In the genomic region with DNA sequence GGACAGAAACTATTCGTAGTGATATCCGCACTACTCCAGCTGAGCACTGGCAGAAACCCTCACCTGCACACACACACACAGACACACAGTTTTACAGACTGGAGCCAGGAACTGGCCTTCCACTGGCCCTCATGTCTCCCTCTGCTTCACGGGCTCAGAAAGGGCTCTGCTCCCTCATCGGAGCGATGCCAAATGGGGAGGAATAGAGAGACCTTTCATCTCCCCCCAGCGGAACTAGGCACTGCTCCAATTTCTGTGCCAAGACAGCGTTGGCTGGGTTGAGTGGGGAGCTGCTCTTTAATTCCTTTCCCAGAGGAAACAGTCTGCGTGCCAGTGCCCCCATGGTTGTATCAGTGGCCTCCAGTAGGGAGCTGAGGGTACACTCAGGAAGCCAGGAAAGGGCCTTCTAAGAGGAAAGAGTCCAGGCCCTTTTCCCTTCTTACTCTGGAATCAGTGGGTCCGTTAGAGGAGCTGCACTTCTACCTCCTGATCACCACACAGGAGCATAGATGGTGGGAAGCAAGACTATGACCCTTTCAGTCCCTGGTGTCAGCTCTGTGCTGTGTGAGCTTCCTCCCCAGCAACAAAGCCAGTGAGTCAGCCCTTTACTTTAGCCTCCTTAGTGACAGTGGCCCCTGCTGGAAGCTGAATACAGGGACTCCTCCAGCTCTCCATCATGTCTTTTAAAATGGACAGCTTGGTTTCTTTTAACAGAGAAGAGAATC, we compare ENCODE assay signal across 10 mouse cellular contexts.
DNase-seq lines count a peak whose midpoint lies in the region; ATAC-seq and TF ChIP-seq lines count a peak whose summit lies in the region.
"Had no signal": no experiment of that assay in that cellular context is flagged by ENCODE, and none has a peak within 500 bp of the region (broad histone marks: within the 10 kb centered on the region; RNA-seq: fewer than 3 reads in every experiment).

No protein-coding gene starts in this region.

- TF ChIP-seq CTCF in hindbrain, postnatal 0 days (IDR thresholded peaks at IDR 0.05; ENCODE audit: low read depth) = peak; percentile 48

- DNase-seq in hindbrain, embryonic 10.5 days (ENCODE audit: low spot score) = no peak
- DNase-seq in adrenal gland, postnatal 25 days = peak; percentile 66
- peak; percentile 95 for DNase-seq in hindbrain, postnatal 0 days (ENCODE audit: low spot score)
- DNase-seq in left cerebral cortex, postnatal 36 days (ENCODE audit: low spot score in 2 of 2) = peak; percentile 61 to 68
- peak; percentile 81 for DNase-seq in right cerebral cortex, adult 18-20 months
- DNase-seq in spleen, adult 18-20 months = no peak

- peaks cover 8% of the 10 kb centered on the region for H3K4me1 ChIP-seq in hindbrain, embryonic 10.5 days (replicated peaks)
- H3K4me1 ChIP-seq in hindbrain, embryonic 12.5 days = 0 out of 2 replicates have a peak, but pooled peaks cover 8% of the 10 kb centered on the region
- no peaks in the 10 kb centered on the region for H3K4me1 ChIP-seq in hindbrain, postnatal 0 days (ENCODE audit: insufficient read depth, low read length)
- H3K4me1 ChIP-seq: embryonic facial prominence, embryonic 12.5 days had no signal

- H3K36me3 ChIP-seq in hindbrain, embryonic 10.5 days = no peaks in the 10 kb centered on the region
- no peaks in the 10 kb centered on the region for H3K36me3 ChIP-seq in hindbrain, embryonic 12.5 days
- H3K36me3 ChIP-seq in hindbrain, postnatal 0 days (ENCODE audit: insufficient read depth, low read length) = no peaks in the 10 kb centered on the region
- H3K36me3 ChIP-seq: embryonic facial prominence, embryonic 12.5 days; midbrain, embryonic 12.5 days had no signal

- H3K9me3 ChIP-seq in hindbrain, embryonic 10.5 days = no peaks in the 10 kb centered on the region
- H3K9me3 ChIP-seq in hindbrain, embryonic 12.5 days (replicated peaks) = no peaks in the 10 kb centered on the region
- H3K9me3 ChIP-seq in hindbrain, postnatal 0 days (ENCODE audit: low read length) = no peaks in the 10 kb centered on the region
- H3K9me3 ChIP-seq: embryonic facial prominence, embryonic 12.5 days; midbrain, embryonic 12.5 days had no signal

- no peak overlapping the region for H3K4me2 ChIP-seq in hindbrain, embryonic 12.5 days (replicated peaks)
- no peak overlapping the region for H3K4me2 ChIP-seq in hindbrain, postnatal 0 days (ENCODE audit: low read depth, low read length)
- H3K4me2 ChIP-seq: embryonic facial prominence, embryonic 12.5 days; midbrain, embryonic 12.5 days had no signal

- no peak overlapping the region for H3K4me3 ChIP-seq in hindbrain, embryonic 10.5 days
- H3K4me3 ChIP-seq in hindbrain, embryonic 12.5 days = no peak overlapping the region
- no peak overlapping the region for H3K4me3 ChIP-seq in hindbrain, postnatal 0 days (ENCODE audit: low read length)
- H3K4me3 ChIP-seq: embryonic facial prominence, embryonic 12.5 days; midbrain, embryonic 12.5 days had no signal

- intact Hi-C loops in left cerebral cortex, postnatal 36 days (cut with DNase I) = loop anchor here (2.0 kb wide), 1 partner anchor 63 kb away; no protein-coding TSS in a partner anchor

- WGBS in hindbrain, embryonic 10.5 days = 80% methylated on average over 9 of the region's 9 CpGs
- WGBS in hindbrain, embryonic 12.5 days = 70% methylated on average over 9 of the region's 9 CpGs
- 34% methylated on average over 9 of the region's 9 CpGs for WGBS in hindbrain, postnatal 0 days

- peak overlapping the region; percentile 67 for H3K27ac ChIP-seq in hindbrain, embryonic 10.5 days
- H3K27ac ChIP-seq in hindbrain, embryonic 12.5 days = no peak overlapping the region
- H3K27ac ChIP-seq in hindbrain, postnatal 0 days = peak overlapping the region; percentile 78
- H3K27ac ChIP-seq: embryonic facial prominence, embryonic 12.5 days; midbrain, embryonic 12.5 days had no signal

- H3K9ac ChIP-seq in hindbrain, embryonic 12.5 days = no peak overlapping the region
- H3K9ac ChIP-seq in hindbrain, postnatal 0 days (replicated peaks; ENCODE audit: low read length) = no peak overlapping the region
- H3K9ac ChIP-seq: embryonic facial prominence, embryonic 12.5 days; midbrain, embryonic 12.5 days had no signal

- no peak for ATAC-seq in hindbrain, embryonic 12.5 days (ENCODE audit: low FRiP score)
- ATAC-seq in frontal cortex, adult (ENCODE audit: low TSS enrichment) = peak; percentile 70
- peak; percentile 96 for ATAC-seq in hindbrain, postnatal 0 days

- no peaks in the 10 kb centered on the region for H3K27me3 ChIP-seq in hindbrain, embryonic 10.5 days (ENCODE audit: insufficient read depth, poor library complexity, severe bottlenecking)
- no peaks in the 10 kb centered on the region for H3K27me3 ChIP-seq in hindbrain, embryonic 12.5 days
- H3K27me3 ChIP-seq in hindbrain, postnatal 0 days (ENCODE audit: insufficient read depth, low read length) = no peaks in the 10 kb centered on the region
- H3K27me3 ChIP-seq: embryonic facial prominence, embryonic 12.5 days; midbrain, embryonic 12.5 days had no signal

Comparison
In these comparisons a context has a peak if more than half of its experiments do, and no peak if none do; other contexts are left out.
1. DNase-seq: peak in adrenal gland, postnatal 25 days (single experiment), hindbrain, postnatal 0 days (single experiment), left cerebral cortex, postnatal 36 days (2 of 2) and right cerebral cortex, adult 18-20 months (single experiment); none in hindbrain, embryonic 10.5 days (single experiment) and spleen, adult 18-20 months (0 of 2).